Mouse (Mus musculus) liver, embryonic 15.5 days (tissue): ENCODE measurements at regions not wholly inside any gene's neighbourhood (a gene's known extent, or its start where the extent isn't known, plus 50 kb on each side); places are given as distances from the start of the nearest gene placed in this dataset.

ENCODE experiments used
- ATAC-seq: fragments of 200-750 bp; cut with Nextera tagmentation; 2 replicates; pipeline ENCODE4 v1.8.0; 2017; ENCODE audit warnings: moderate number of reproducible peaks, mild to moderate bottlenecking, moderate library complexity; ENCODE audit not compliant: insufficient read depth
- H3K27ac ChIP-seq: fragments of 300-500 bp; sonication (generic); replicated peaks from 2 replicates; pipeline ENCODE4 v1.5.1; 2015; ENCODE audit warnings: mild to moderate bottlenecking, inconsistent platforms
- H3K27me3 ChIP-seq: fragments of 300-500 bp; sonication (generic); 2 replicates; pipeline ENCODE4 v1.6.1; 2015; ENCODE audit warnings: mild to moderate bottlenecking, inconsistent platforms
- H3K36me3 ChIP-seq: fragments of 300-500 bp; sonication (generic); replicated peaks from 2 replicates; pipeline ENCODE4 v1.6.1; 2015; ENCODE audit warnings: moderate library complexity, mild to moderate bottlenecking, inconsistent platforms
- H3K4me1 ChIP-seq: fragments of 300-500 bp; sonication (generic); replicated peaks from 2 replicates; pipeline ENCODE4 v1.6.1; 2015; ENCODE audit warnings: inconsistent platforms
- H3K4me2 ChIP-seq: fragments of 300-500 bp; sonication (generic); 2 replicates; pipeline ENCODE4 v1.6.1; 2015; ENCODE audit warnings: moderate library complexity, mild to moderate bottlenecking, inconsistent platforms
- H3K4me3 ChIP-seq: fragments of 300-500 bp; sonication (generic); replicated peaks from 2 replicates; pipeline ENCODE4 v1.5.1; 2015; ENCODE audit warnings: mild to moderate bottlenecking, inconsistent platforms
- H3K9ac ChIP-seq: fragments of 300-500 bp; sonication (generic); 2 replicates; pipeline ENCODE4 v1.6.1; 2015; ENCODE audit warnings: moderate library complexity, mild to moderate bottlenecking, inconsistent platforms
- H3K9me3 ChIP-seq: fragments of 300-500 bp; sonication (generic); replicated peaks from 2 replicates; pipeline ENCODE4 v1.6.1; 2016; ENCODE audit warnings: inconsistent platforms
- WGBS: fragments of 180-500 bp; shearing (Covaris S2); methylation state at CpG from one replicate; pipeline ENCODE4 v1.1.7; 2015; ENCODE audit warnings: mixed read lengths; ENCODE audit not compliant: insufficient replicate concordance; 5-methylcytosine and 5-hydroxymethylcytosine counted together

- no peaks in the 10 kb centered on the region for H3K36me3 ChIP-seq
- H3K27me3 ChIP-seq = no peaks in the 10 kb centered on the region; the same call in 1 of the 2 replicates
- H3K4me3 ChIP-seq = no peak overlapping the region
- WGBS = 56% methylated on average over 2 of the region's 2 CpGs
- H3K9ac ChIP-seq = no peak overlapping the region
- ATAC-seq = no peak
- no peak overlapping the region for H3K27ac ChIP-seq
- H3K4me2 ChIP-seq = no peak overlapping the region
- peaks cover 7% of the 10 kb centered on the region; the same call in 1 of the 2 replicates for H3K9me3 ChIP-seq
- H3K4me1 ChIP-seq = no peaks in the 10 kb centered on the region
These were observed 146.4 kb upstream of the Habp2 start for GRCm38 (mm10) chr19:56140540-56140939.

- Histone ChIP-seq H3K4me2 (no peak overlapping the region), H3K4me1 (no peaks in the 10 kb centered on the region), H3K9me3 (peaks cover 7% of the 10 kb centered on the region; the same call in 1 of the 2 replicates), H3K27me3 (no peaks in the 10 kb centered on the region), H3K9ac (no peak overlapping the region), H3K27ac (no peak overlapping the region), H3K36me3 (no peaks in the 10 kb centered on the region), H3K4me3 (no peak overlapping the region)
- 53% methylated on average over 5 of the region's 5 CpGs for WGBS
- no peak for ATAC-seq
These were observed 142.7 kb upstream of the Habp2 start for GRCm38 (mm10) chr19:56144221-56144620.

DNA sequence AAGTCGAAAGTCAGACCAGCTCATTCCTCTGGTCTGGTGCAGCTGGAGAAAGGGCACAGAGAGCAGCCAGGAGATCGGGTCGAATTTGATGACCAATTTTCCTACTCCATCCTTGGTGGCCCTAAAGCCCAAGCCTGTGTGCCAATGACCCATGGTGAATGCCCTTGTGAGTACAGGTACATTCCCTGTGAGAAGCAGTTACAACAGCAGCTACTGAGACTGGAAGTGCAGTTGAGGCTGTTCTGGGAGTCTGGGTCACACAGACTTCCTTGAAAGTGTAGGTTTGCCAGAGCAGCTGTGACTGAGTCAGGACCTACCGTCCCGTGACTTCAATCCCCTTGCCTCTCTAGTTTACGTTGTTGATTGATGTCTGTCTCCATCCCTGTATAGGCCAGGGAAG is 129.8 kb upstream of the Habp2 start:
- no peak overlapping the region for H3K4me3 ChIP-seq
- no peak for ATAC-seq
- H3K27me3 ChIP-seq = 0 out of 2 replicates have a peak, but pooled peaks cover 4% of the 10 kb centered on the region
- 60% methylated on average over 6 of the region's 6 CpGs for WGBS
- no peak overlapping the region for H3K4me2 ChIP-seq
- H3K27ac ChIP-seq = no peak overlapping the region
- no peaks in the 10 kb centered on the region for H3K9me3 ChIP-seq
- H3K36me3 ChIP-seq = no peaks in the 10 kb centered on the region
- no peaks in the 10 kb centered on the region for H3K4me1 ChIP-seq
- H3K9ac ChIP-seq = no peak overlapping the region

DNA sequence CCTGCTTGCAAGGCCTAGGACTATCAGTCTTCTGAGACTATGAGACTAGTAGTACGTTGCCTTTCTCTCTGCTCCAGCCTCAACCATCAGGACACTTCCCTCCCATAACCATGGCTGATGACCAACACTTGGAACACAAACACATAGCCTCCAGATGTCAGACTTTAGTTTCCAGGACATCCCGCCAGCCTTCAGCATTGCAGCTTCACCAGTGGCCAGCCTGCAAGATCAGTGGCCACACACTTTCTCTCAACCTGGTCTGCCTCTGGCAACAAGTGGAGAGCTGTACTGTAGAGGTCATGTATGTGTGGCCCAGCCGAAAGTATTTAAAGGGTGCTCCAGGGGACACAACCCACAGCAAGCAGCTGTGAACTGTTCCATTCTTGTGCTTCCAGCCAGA is 124.8 kb upstream of the Habp2 start:
- no peak for ATAC-seq
- WGBS = 61% methylated on average over 3 of the region's 3 CpGs
- Histone ChIP-seq H3K27me3 (no peaks in the 10 kb centered on the region), H3K4me3 (no peak overlapping the region), H3K36me3 (no peaks in the 10 kb centered on the region), H3K27ac (no peak overlapping the region), H3K4me1 (no peaks in the 10 kb centered on the region), H3K9me3 (no peaks in the 10 kb centered on the region), H3K9ac (no peak overlapping the region), H3K4me2 (no peak overlapping the region)

GRCm38 (mm10) chr19:56169133-56169997 is 117.6 kb upstream of the Habp2 start:
- Histone ChIP-seq H3K27ac (no peak overlapping the region), H3K4me3 (no peak overlapping the region), H3K4me1 (0 out of 2 replicates have a peak, but pooled peaks cover 4% of the 10 kb centered on the region), H3K9me3 (no peaks in the 10 kb centered on the region), H3K4me2 (no peak overlapping the region), H3K9ac (no peak overlapping the region), H3K27me3 (0 out of 2 replicates have a peak, but pooled peaks cover 3% of the 10 kb centered on the region), H3K36me3 (no peaks in the 10 kb centered on the region)
- WGBS = 47% methylated on average over 5 of the region's 5 CpGs
- ATAC-seq = no peak

- H3K27me3 ChIP-seq = 0 out of 2 replicates have a peak, but pooled peaks cover 3% of the 10 kb centered on the region
- no peaks in the 10 kb centered on the region for H3K9me3 ChIP-seq
- H3K27ac ChIP-seq = no peak overlapping the region
- H3K4me1 ChIP-seq = 0 out of 2 replicates have a peak, but pooled peaks cover 4% of the 10 kb centered on the region
- no peak overlapping the region for H3K4me3 ChIP-seq
- no peak overlapping the region for H3K9ac ChIP-seq
- ATAC-seq = no peak
- no peaks in the 10 kb centered on the region for H3K36me3 ChIP-seq
- no peak overlapping the region for H3K4me2 ChIP-seq
- 49% methylated on average over 4 of the region's 4 CpGs for WGBS
These were observed 117.0 kb upstream of the Habp2 start for GRCm38 (mm10) chr19:56169998-56170274.

- H3K9me3 ChIP-seq = no peaks in the 10 kb centered on the region
- H3K27ac ChIP-seq = no peak overlapping the region
- H3K4me1 ChIP-seq = 0 out of 2 replicates have a peak, but pooled peaks cover 4% of the 10 kb centered on the region
- ATAC-seq = no peak
- WGBS = 34% methylated on average over 5 of the region's 5 CpGs
- no peaks in the 10 kb centered on the region for H3K36me3 ChIP-seq
- H3K9ac ChIP-seq = no peak overlapping the region
- H3K4me3 ChIP-seq = no peak overlapping the region
- no peak overlapping the region for H3K4me2 ChIP-seq
- 0 out of 2 replicates have a peak, but pooled peaks cover 3% of the 10 kb centered on the region for H3K27me3 ChIP-seq
These were observed 114.5 kb upstream of the Habp2 start for GRCm38 (mm10) chr19:56172454-56172853.

- no peak overlapping the region for H3K4me2 ChIP-seq
- H3K27me3 ChIP-seq = 0 out of 2 replicates have a peak, but pooled peaks cover 3% of the 10 kb centered on the region
- no peaks in the 10 kb centered on the region for H3K9me3 ChIP-seq
- H3K36me3 ChIP-seq = no peaks in the 10 kb centered on the region
- 0 out of 2 replicates have a peak, but pooled peaks cover 4% of the 10 kb centered on the region for H3K4me1 ChIP-seq
- H3K9ac ChIP-seq = no peak overlapping the region
- 62% methylated on average over 8 of the region's 8 CpGs for WGBS
- H3K27ac ChIP-seq = no peak overlapping the region
- no peak overlapping the region for H3K4me3 ChIP-seq
- no peak for ATAC-seq
These were observed 110.9 kb upstream of the Habp2 start for GRCm38 (mm10) chr19:56176059-56176458.

- Histone ChIP-seq H3K9me3 (no peaks in the 10 kb centered on the region), H3K4me3 (no peak overlapping the region), H3K9ac (no peak overlapping the region), H3K36me3 (no peaks in the 10 kb centered on the region), H3K4me2 (no peak overlapping the region), H3K4me1 (0 out of 2 replicates have a peak, but pooled peaks cover 4% of the 10 kb centered on the region), H3K27ac (no peak overlapping the region), H3K27me3 (0 out of 2 replicates have a peak, but pooled peaks cover 3% of the 10 kb centered on the region)
- 52% methylated on average over 12 of the region's 12 CpGs for WGBS
- no peak for ATAC-seq
These were observed 109.6 kb upstream of the Habp2 start for GRCm38 (mm10) chr19:56177231-56177745.

GRCm38 (mm10) chr19:56185756-56186155 is 101.2 kb upstream of the Habp2 start:
- no peaks in the 10 kb centered on the region for H3K36me3 ChIP-seq
- H3K27me3 ChIP-seq = no peaks in the 10 kb centered on the region
- no peak for ATAC-seq
- 60% methylated on average over 5 of the region's 5 CpGs for WGBS
- H3K4me2 ChIP-seq = no peak overlapping the region
- H3K27ac ChIP-seq = no peak overlapping the region
- H3K9me3 ChIP-seq = 0 out of 2 replicates have a peak, but pooled peaks cover 4% of the 10 kb centered on the region
- H3K9ac ChIP-seq = no peak overlapping the region
- peaks cover 13% of the 10 kb centered on the region; the same call in 1 of the 2 replicates for H3K4me1 ChIP-seq
- no peak overlapping the region for H3K4me3 ChIP-seq

GRCm38 (mm10) chr19:56189185-56189584 is 97.8 kb upstream of the Habp2 start:
- Histone ChIP-seq H3K27me3 (no peaks in the 10 kb centered on the region), H3K9ac (no peak overlapping the region), H3K4me3 (no peak overlapping the region), H3K4me1 (peaks cover 13% of the 10 kb centered on the region; the same call in 1 of the 2 replicates), H3K9me3 (no peaks in the 10 kb centered on the region), H3K36me3 (no peaks in the 10 kb centered on the region), H3K27ac (no peak overlapping the region), H3K4me2 (no peak overlapping the region)
- peak; percentile 75 for ATAC-seq
- WGBS = 75% methylated on average over 1 of the region's 1 CpGs
